ENCODE assay signal across 14 mouse cellular contexts in genomic region chr10:60443078-60443477, GRCm38 (mm10). TPM values are rescaled to one million over a fixed set of nuclear protein-coding genes. Genes with fewer than 3 reads are reported as not detected.
A peak's percentile ranks its signal among the peaks of the same experiment; 100 is the strongest.
DNase-seq lines count a peak whose midpoint lies in the region; ATAC-seq and TF ChIP-seq lines count a peak whose summit lies in the region.
"Had no signal": no experiment of that assay in that cellular context is flagged by ENCODE, and none has a peak within 500 bp of the region (broad histone marks: within the 10 kb centered on the region; RNA-seq: fewer than 3 reads in every experiment).

No protein-coding gene starts in this region.

- TF ChIP-seq POLR2A in cerebellum, adult 2 months (IDR thresholded peaks at IDR 0.05; ENCODE audit: borderline replicate concordance, insufficient read depth, low read length) = no peak
- no peak for TF ChIP-seq POLR2A in lung, adult 2 months (IDR thresholded peaks at IDR 0.05; ENCODE audit: borderline replicate concordance, extremely low read depth, low read depth, low read length)

- DNase-seq in cerebellum, adult 2 months = no peak
- no peak for DNase-seq in cerebellum, adult 11-12 months
- no peak for DNase-seq in lung, adult 2 months
- DNase-seq in lung, postnatal 14 days = no peak
- peak; percentile 10 for DNase-seq in c-Kit-positive CD71-positive TER-119-positive erythroid progenitor cells, embryonic 14.5 days (ENCODE audit: low spot score)
- no peak for DNase-seq in adrenal gland, adult 8-10 months
- DNase-seq: cerebellum, adult 8-10 months; left cerebral cortex, postnatal 4 days had no signal

- no peak for ATAC-seq in megakaryocyte progenitor cell, adult 5-6 weeks (replicated peaks; ENCODE audit: poor library complexity)
- ATAC-seq: activated CD4-positive, CD25-positive, alpha-beta regulatory T cell, adult 4 months; forebrain, embryonic 16.5 days had no signal

- TF ChIP-seq CTCF in cerebellum, adult 2 months (IDR thresholded peaks at IDR 0.05; ENCODE audit: borderline replicate concordance, insufficient read depth, low read depth, low read length) = peak; percentile 6; the same call in 1 of the 2 replicates
- TF ChIP-seq CTCF in lung, adult 2 months (IDR thresholded peaks at IDR 0.05; ENCODE audit: insufficient read depth, low read length) = peak; percentile 40
- TF ChIP-seq CTCF in E14TG2a.4 (conservative IDR thresholded peaks at IDR 0.05; ENCODE audit: low read length) = peak; percentile 48

- no peak overlapping the region for H3K4me3 ChIP-seq in cerebellum, adult 2 months (replicated peaks; ENCODE audit: insufficient read depth, low read depth, low read length)
- H3K4me3 ChIP-seq in lung, adult 2 months (replicated peaks; ENCODE audit: extremely low read depth, low read depth, low read length) = no peak overlapping the region
- H3K4me3 ChIP-seq in E14TG2a.4 (replicated peaks; ENCODE audit: low read length) = no peak overlapping the region
- H3K4me3 ChIP-seq: embryonic facial prominence, embryonic 12.5 days had no signal

- H3K9me3 ChIP-seq in E14TG2a.4 (ENCODE audit: low read length) = no peaks in the 10 kb centered on the region
- H3K9me3 ChIP-seq: embryonic facial prominence, embryonic 12.5 days had no signal

- H3K4me1 ChIP-seq in cerebellum, adult 2 months (ENCODE audit: control insufficient read depth, insufficient read depth, low read length) = no peaks in the 10 kb centered on the region
- H3K4me1 ChIP-seq in lung, adult 2 months (ENCODE audit: control insufficient read depth, insufficient read depth, low read length) = no peaks in the 10 kb centered on the region
- H3K4me1 ChIP-seq in E14TG2a.4 (replicated peaks; ENCODE audit: low read depth, low read length) = no peaks in the 10 kb centered on the region
- H3K4me1 ChIP-seq: embryonic facial prominence, embryonic 12.5 days had no signal

- H3K27me3 ChIP-seq in cerebellum, adult 2 months (ENCODE audit: control insufficient read depth, insufficient read depth, low read length) = no peaks in the 10 kb centered on the region
- 0 out of 2 replicates have a peak, but pooled peaks cover 3% of the 10 kb centered on the region for H3K27me3 ChIP-seq in E14TG2a.4 (ENCODE audit: insufficient read depth, low read length)
- H3K27me3 ChIP-seq: embryonic facial prominence, embryonic 12.5 days had no signal

- H3K36me3 ChIP-seq in E14TG2a.4 (ENCODE audit: insufficient read depth, low read length) = no peaks in the 10 kb centered on the region
- H3K36me3 ChIP-seq: embryonic facial prominence, embryonic 12.5 days had no signal

- no peak overlapping the region for H3K27ac ChIP-seq in cerebellum, adult 2 months (ENCODE audit: insufficient read depth, low read length)
- H3K27ac ChIP-seq: embryonic facial prominence, embryonic 12.5 days; macrophage had no signal

- 13% methylated on average over 2 of the region's 2 CpGs for WGBS in cerebellum, adult 2 months
- 6% methylated on average over 2 of the region's 2 CpGs for WGBS in lung, adult 2 months

RNA-seq across cellular contexts. Expression of gene Gm17455, which starts 43.6 kb away (rescaled TPM):
- 1.7 TPM in 2 replicates for polyA plus RNA-seq in cerebellum, adult 2 months (2012; rRNA removed)
- 0.33 and 1.2 TPM in 2 replicates for polyA plus RNA-seq in lung, adult 2 months (2012; rRNA removed)
- total RNA-seq in adrenal gland, adult 8-10 months (2022) = not detected
- 0.29 TPM in 1 of 2 replicates, not detected in the other for total RNA-seq in megakaryocyte progenitor cell, adult 5-6 weeks (2015)
- total RNA-seq in megakaryocyte progenitor cell, adult 5-6 weeks (2017) = not detected in 2 replicates
- polyA plus RNA-seq: macrophage had no signal
